Mouse (Mus musculus) lung, adult 2 months (tissue): ENCODE results near the gene Cmbl.

Experiments used
- CTCF ChIP-seq: fragments of 200-500 bp; IDR thresholded peaks from 2 replicates; pipeline ENCODE4 v1.5.1; 2011; ENCODE audit warnings: mild to moderate bottlenecking, low read length, control low read depth; ENCODE audit not compliant: insufficient read depth
- POLR2A ChIP-seq: fragments of 200-500 bp; IDR thresholded peaks from 2 replicates; pipeline ENCODE4 v1.6.1; 2011; ENCODE audit warnings: low read depth, mild to moderate bottlenecking, control low read depth, low read length, borderline replicate concordance; ENCODE audit errors: extremely low read depth

DNA sequence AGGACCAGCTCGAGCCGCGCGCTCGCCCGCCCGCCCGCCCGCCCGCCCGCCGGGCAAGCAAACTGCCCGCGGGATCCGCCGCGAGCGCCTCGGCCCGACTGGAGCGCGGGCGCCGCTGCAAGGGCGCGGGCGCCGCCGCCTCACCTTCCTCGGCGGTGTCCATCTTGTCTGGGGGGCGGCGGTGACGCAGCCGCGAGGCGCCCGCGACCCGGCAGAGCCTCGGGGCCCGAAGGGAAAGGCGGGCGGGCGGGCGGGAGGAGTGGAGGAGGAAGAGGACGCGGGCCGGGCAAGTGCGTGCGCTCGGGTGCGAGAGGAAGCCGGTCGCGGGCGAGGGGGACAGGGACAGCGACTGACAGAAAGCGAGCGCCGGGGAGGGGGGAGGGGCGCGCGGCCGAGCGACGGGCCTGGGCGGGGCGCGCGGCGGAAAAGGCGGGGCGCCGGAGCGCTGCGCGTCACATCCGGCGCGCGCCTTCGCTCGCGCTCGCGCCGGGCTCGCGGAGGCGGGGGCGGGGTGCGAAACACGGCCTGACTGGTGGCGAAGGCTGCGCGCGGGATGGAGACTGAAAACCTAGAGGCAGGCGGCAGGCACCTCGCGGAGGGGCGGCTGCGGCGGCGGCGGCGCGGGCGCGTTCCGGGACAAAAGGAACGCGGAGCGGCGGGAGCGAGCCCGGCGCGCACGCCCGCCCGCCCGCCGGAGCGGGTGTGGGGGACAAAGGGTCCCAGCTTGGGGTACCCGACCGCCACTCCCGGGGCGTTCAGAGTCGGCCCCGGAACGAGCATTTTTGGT is 34.3 kb upstream of the Cmbl start, which contains the start of gene March6:
- TF ChIP-seq CTCF (no peak), POLR2A (peak; percentile 67; the same call in 1 of the 2 replicates)
